Mouse (Mus musculus) frontal cortex, postnatal 25 days (tissue): Measurements from ENCODE around the gene Slc30a7.

Experiments used
- DNase-seq, 2 experiments: peaks; one replicate each; pipeline ENCODE4 v3.0.0; 2022; ENCODE audit warnings: low spot score in 2 of 2

Gene Slc30a7

GRCm38 (mm10) chr3:116006978-116007940, at the start of gene Slc30a7, which contains the start of gene Extl2:
Slc30a7 (minus strand) TSS chr3:116007406.
Extl2 (plus strand) TSS chr3:116007462.
- DNase-seq, result peak; percentile 58 to 67

DNA sequence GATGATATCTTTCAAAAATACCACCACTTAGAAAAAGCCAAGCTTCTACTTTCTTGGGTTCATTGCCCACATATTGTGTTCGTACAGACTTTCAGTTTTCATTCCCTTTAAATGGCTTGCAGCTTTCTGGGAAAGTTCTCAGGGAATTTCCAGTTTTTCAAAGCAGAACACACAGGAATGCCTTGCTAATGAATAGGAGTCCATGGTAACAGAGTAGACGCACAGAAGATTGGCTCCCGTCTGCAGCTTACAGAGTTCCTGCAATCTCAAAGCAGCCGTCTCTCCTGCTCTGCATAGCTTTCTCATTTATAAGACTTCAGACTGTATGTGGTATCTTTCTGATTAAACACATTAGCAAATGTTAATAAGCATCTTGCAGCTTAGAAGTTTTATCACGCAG, 39.8 kb upstream of the Slc30a7 start:
- no peak for DNase-seq

- DNase-seq, result no peak
Observed at GRCm38 (mm10) chr3:116046000-116046399, 38.8 kb upstream of the Slc30a7 start.

- DNase-seq, result no peak
Observed at GRCm38 (mm10) chr3:116040776-116041175, 33.6 kb upstream of the Slc30a7 start.

DNA sequence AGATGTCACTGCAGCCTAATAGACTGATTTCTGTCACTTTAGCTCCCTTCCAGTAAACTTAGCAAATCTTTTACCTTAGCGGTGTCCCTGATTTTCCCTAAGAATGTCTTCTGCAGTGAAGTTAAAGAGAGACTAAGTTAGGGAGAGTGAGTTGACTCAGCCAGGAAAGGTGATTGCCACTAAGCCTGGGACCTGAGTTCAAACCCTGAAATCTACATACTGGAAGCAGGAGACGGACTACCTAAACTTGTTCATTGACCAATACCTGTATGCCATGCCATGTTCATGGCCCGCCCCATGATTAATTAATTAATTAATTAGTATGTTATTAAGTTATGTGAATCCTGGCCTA, 26.6 kb upstream of the Slc30a7 start:
- no peak for DNase-seq

DNA sequence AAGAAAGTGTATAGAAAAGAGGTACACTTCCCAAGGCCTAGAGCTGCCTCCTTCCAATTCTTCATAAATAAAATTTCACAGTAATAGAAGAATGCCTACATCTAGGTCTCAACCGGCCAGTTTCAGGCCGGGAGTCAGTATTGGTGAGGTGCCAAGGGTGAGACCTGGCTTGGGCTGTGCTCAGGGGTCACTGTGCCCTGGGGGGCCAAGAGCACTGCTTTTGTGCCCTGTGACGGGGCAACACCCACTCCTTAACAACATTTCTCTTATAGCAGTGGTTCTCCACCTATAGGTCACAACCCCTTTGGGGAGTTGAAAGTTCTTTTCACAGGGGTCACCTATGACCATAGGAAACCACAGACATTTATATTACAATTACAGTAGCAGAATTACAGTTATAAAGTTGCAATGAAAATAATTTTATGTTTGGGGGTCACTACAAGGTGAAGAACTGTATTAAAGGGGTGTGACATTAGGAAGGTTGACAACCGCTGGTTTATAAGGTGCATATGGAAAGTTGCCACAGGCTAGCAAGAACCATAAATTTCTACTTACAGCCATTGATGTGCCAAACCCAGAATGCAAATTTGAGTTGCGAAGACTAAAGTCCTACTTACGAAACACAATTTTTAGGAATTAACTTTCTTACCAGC, 26.1 kb upstream of the Slc30a7 start:
- DNase-seq, result no peak

GRCm38 (mm10) chr3:116030152-116030788, 23.1 kb upstream of the Slc30a7 start:
- DNase-seq, result no peak

GRCm38 (mm10) chr3:116026996-116027395, 19.8 kb upstream of the Slc30a7 start:
- no peak for DNase-seq

- no peak for DNase-seq
Observed at GRCm38 (mm10) chr3:116025701-116026100, 18.5 kb upstream of the Slc30a7 start.

- DNase-seq, result no peak
Observed at GRCm38 (mm10) chr3:116024669-116025068, 17.5 kb upstream of the Slc30a7 start.

GRCm38 (mm10) chr3:116024236-116024635, 17.0 kb upstream of the Slc30a7 start:
- no peak for DNase-seq

GRCm38 (mm10) chr3:116019136-116019535, 11.9 kb upstream of the Slc30a7 start:
- DNase-seq, result no peak

DNA sequence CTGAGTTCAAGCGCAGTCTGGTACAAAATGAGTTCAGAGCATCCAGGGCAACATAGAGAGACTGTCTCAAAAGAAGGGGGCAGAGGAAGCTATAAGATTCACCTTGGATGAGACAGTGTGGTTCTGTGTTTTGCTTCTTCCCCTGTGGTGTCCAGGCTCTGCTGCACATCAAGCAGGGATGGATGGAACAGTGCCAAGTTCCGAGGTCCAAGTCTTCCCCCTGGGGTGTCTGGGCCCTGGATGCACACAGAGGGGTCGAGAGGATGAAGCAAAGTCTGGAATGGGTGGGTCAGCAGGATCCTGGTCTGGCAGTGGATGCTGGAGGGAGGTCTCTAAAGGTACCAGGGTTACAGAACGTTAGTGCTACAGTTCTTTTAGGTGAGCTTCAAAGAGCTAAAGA, 11.4 kb upstream of the Slc30a7 start:
- DNase-seq, result no peak

- no peak for DNase-seq
Observed at GRCm38 (mm10) chr3:116016116-116016515, 8.9 kb upstream of the Slc30a7 start.

GRCm38 (mm10) chr3:116014901-116015300, 7.7 kb upstream of the Slc30a7 start:
- DNase-seq, result no peak

DNA sequence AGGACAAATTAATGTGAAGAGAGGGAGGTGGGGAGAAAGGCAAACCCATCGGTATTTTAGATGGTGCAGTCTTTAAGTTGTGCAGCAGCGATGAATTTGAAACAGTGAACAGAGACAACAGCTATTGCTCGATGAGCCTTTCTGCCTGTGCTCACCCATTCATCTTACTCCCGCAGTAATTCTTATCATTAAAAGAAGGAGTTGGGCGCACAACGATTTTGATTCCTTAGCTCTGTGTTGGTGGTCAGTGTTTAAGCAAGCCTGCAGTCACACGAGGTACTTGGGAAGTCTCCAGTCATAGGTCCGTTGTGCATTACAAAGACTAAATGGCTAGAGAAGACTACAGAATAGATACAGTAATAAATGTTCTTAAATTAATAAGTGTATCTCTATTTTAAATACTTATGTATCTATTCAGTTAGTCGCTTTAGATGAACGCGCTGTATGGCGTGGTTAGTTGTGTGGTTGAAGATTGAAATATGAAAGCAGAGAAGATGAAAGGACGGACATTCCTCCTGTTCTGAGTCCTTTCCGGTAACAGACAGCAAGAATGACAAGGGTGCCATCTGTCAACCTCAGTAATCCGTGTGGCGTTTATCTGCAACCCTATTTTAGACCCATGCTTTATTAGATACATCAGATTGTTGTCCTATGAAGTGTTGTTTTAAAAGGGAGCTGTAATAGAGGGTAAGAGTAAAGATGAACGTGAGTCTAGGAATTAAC, 2.6 kb upstream of the Slc30a7 start:
- DNase-seq, result no peak

DNA sequence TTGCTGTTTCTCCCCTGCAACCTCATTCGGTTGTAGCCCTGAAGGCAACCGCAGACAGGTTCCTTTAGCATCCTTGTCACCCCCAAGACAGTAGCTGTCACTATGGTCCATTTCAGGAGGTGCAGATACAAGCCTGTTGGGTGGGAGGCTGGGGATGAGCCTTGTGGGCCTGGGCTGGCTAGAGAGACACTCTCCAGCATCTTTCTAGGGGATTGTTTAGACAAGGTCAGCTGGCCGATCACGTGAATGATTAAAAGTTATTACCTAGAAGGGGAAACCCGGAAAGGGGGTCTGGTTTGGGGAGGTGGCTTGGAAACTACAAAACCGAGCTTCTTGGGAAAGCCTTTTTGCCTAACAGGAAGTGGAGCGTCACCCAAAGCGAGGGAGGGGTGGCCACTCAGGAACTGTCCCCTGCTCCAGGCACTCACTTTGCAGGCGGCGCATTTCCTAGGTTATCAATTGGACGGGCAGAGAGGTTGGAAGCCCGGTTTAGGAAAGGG, 785 bp upstream of the Slc30a7 start:
- peak; percentile 48 to 56 for DNase-seq

DNA sequence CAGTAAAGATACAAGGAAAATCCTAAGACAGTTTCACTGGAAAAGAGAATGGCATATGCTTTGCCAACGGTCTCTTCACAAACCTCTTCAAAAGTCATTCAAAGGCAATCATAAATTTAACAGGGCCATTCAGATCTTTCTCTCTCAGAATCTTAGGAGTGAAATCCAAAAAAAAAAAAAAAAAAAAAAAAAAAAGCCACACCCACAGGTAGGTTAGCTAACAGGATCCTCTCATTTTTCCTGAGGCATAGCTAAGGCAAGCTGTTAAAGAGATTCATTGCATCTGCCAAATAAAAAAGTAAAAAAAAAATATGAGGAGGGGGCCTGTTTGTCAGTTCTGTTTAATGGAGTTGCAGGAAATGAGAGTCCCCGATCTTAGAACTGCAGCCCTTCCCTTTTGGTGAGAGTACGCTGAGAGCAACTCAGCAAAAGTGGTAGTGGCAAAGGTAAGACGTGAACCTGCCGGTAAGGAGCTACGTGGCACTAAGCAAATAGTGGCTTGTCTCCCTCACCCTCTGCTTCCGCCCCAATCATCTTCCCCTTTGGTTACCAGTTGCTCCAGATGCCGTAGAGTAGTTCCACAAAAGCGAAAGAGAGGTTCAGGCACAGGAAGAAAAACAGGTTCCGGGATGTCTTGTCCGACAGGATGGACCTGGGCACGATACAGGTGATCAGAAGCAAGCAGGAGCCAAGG, 775 bp downstream of the Slc30a7 start:
- peak in 1 of 2 experiments; percentile 17 for DNase-seq

DNA sequence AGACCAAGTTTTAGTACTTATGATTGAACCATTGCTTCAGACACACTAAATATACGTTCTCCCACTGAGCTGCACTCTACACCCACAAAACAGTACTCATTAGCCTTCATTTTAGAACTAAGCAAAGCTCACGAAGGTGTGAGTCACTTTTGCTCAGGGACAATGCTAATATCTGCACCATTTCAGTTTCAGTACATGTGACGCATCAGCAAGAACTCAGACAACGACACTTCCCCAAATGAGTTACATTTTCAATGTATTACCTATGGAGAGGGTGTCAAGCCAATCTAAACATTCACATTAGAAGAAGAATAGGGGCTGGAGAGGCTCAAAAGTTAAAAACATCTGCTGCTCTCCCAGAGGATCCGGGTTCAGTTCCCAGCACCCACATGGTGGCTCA, 10.3 kb downstream of the Slc30a7 start:
- no peak for DNase-seq

GRCm38 (mm10) chr3:115993025-115993424, 14.2 kb downstream of the Slc30a7 start:
- DNase-seq, result no peak

GRCm38 (mm10) chr3:115992588-115992987, 14.6 kb downstream of the Slc30a7 start:
- no peak for DNase-seq
